Mouse (Mus musculus) C2C12 (cell line): ENCODE measurements at regions not wholly inside any gene's neighbourhood (a gene's known extent, or its start where the extent isn't known, plus 50 kb on each side); places are given as distances from the start of the nearest gene placed in this dataset.

ENCODE experiments used
- H3K27me3 ChIP-seq: one replicate; pipeline ENCODE4 v1.6.1; 2011; ENCODE audit not compliant: control insufficient read depth, insufficient read depth, insufficient read length
- H3K36me3 ChIP-seq: one replicate; pipeline ENCODE4 v1.6.1; 2011; ENCODE audit not compliant: control insufficient read depth, insufficient read depth
- H3K4me3 ChIP-seq: one replicate; pipeline ENCODE4 v1.5.1; 2011; ENCODE audit warnings: mild to moderate bottlenecking, control low read depth; ENCODE audit not compliant: poor library complexity, insufficient read depth, severe bottlenecking
- H3K79me2 ChIP-seq: one replicate; pipeline ENCODE4 v1.6.1; 2011; ENCODE audit not compliant: control insufficient read depth, insufficient read depth
- H3K79me3 ChIP-seq: one replicate; pipeline ENCODE4 v1.6.1; 2011; ENCODE audit warnings: low read depth, control low read depth
- H3ac ChIP-seq: one replicate; pipeline ENCODE3; 2011; ENCODE audit warnings: low read depth; ENCODE audit not compliant: control insufficient read depth, insufficient read length
- CEBPB ChIP-seq: IDR thresholded peaks from one replicate; pipeline ENCODE4 v1.6.1; 2011; ENCODE audit warnings: low read depth, mild to moderate bottlenecking, control low read depth, moderate library complexity
- CTCF ChIP-seq: IDR thresholded peaks from one replicate; pipeline ENCODE4 v1.5.1; 2011; ENCODE audit not compliant: control insufficient read depth, insufficient read depth, insufficient read length
- FOSL1 ChIP-seq: IDR thresholded peaks from one replicate; pipeline ENCODE4 v1.8.0; 2011; ENCODE audit warnings: mild to moderate bottlenecking, low read length; ENCODE audit not compliant: poor library complexity, insufficient read depth, severe bottlenecking
- MAX ChIP-seq: IDR thresholded peaks from one replicate; pipeline ENCODE4 v1.6.1; 2011; ENCODE audit warnings: mild to moderate bottlenecking, control low read depth
- MYOD1 ChIP-seq: IDR thresholded peaks from one replicate; pipeline ENCODE4 v1.6.1; 2011; ENCODE audit warnings: low read depth; ENCODE audit not compliant: control insufficient read depth, insufficient read length
- MYOG ChIP-seq: IDR thresholded peaks from one replicate; pipeline ENCODE4 v1.6.1; 2011; ENCODE audit not compliant: control insufficient read depth, insufficient read length; ENCODE audit errors: extremely low read depth
- USF1 ChIP-seq: IDR thresholded peaks from one replicate; pipeline ENCODE4 v1.6.1; 2011; ENCODE audit warnings: low read depth, mild to moderate bottlenecking, control low read depth, moderate library complexity

GRCm38 (mm10) chr15:41380429-41380828 lies 1246.3 kb downstream of the 9330182O14Rik start:
- Histone ChIP-seq H3ac (no peak overlapping the region), H3K79me2 (no peaks in the 10 kb centered on the region), H3K79me3 (no peaks in the 10 kb centered on the region), H3K4me3 (no peak overlapping the region), H3K36me3 (no peaks in the 10 kb centered on the region), H3K27me3 (no peaks in the 10 kb centered on the region)
- TF ChIP-seq CEBPB (no peak), MYOG (no peak), MAX (no peak), MYOD1 (no peak), CTCF (no peak), USF1 (no peak), FOSL1 (no peak)

DNA sequence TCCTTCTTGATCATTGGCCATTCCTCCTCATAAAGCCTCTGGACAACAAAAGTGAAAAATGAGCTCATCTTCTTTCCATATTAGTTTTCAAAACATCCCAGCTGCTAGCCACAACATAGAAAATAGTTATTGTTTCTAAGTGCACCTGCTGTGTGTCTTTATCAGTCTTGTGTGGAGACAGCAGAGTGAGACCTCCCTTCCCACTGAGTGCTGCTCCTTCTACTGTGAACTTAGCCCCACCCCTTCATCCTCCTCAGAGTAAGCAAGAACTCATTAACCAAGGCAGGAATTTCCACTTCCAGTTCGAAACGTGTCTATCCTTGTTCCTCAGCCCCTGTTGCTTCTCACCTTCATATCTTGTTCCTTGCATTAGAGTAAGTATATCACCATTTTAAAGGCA lies 1256.5 kb downstream of the 9330182O14Rik start:
- H3K36me3 ChIP-seq = no peaks in the 10 kb centered on the region
- TF ChIP-seq MAX (no peak), MYOD1 (peak; percentile 25)
- H3K79me3 ChIP-seq = no peaks in the 10 kb centered on the region
- H3K27me3 ChIP-seq = no peaks in the 10 kb centered on the region
- H3ac ChIP-seq = no peak overlapping the region
- no peaks in the 10 kb centered on the region for H3K79me2 ChIP-seq
- no peak overlapping the region for H3K4me3 ChIP-seq
